Mouse (Mus musculus) liver, embryonic 11.5 days (tissue): ENCODE data around the gene Hspa1a. TPM values are rescaled to one million over a fixed set of nuclear protein-coding genes. Genes with fewer than 3 reads are reported as not detected.
"Not testable (repeated sequence)": the region's sequence is repeated elsewhere in the genome, so short reads cannot be mapped to it uniquely, and the experiment has no call there.

Source experiments
- ATAC-seq: fragments of 200-750 bp; cut with Nextera tagmentation; replicated peaks from 2 replicates; pipeline ENCODE4 v1.8.0; 2017; ENCODE audit warnings: moderate number of reproducible peaks, mild to moderate bottlenecking, moderate TSS enrichment, moderate library complexity; ENCODE audit not compliant: low FRiP score
- DNase-seq: peaks from one replicate; pipeline ENCODE4 v3.0.0-alpha.2; 2017; ENCODE audit warnings: low spot score
- H3K27ac ChIP-seq: fragments of 300-500 bp; sonication (generic); 2 replicates; pipeline ENCODE4 v1.5.1; 2014; ENCODE audit warnings: mild to moderate bottlenecking, low read depth, low read length, control low read depth
- H3K27me3 ChIP-seq: fragments of 300-500 bp; sonication (generic); replicated peaks from 2 replicates; pipeline ENCODE4 v1.6.1; 2014; ENCODE audit warnings: low read length, mixed read lengths; ENCODE audit not compliant: control insufficient read depth, insufficient read depth
- H3K36me3 ChIP-seq: fragments of 300-500 bp; sonication (generic); 2 replicates; pipeline ENCODE4 v1.6.1; 2014; ENCODE audit warnings: mild to moderate bottlenecking, low read length, moderate library complexity, mixed read lengths; ENCODE audit not compliant: control insufficient read depth, insufficient read depth
- H3K4me1 ChIP-seq: fragments of 300-500 bp; sonication (generic); replicated peaks from 2 replicates; pipeline ENCODE4 v1.6.1; 2014; ENCODE audit warnings: low read length, mixed read lengths; ENCODE audit not compliant: control insufficient read depth, insufficient read depth
- H3K4me2 ChIP-seq: fragments of 300-500 bp; sonication (generic); 2 replicates; pipeline ENCODE4 v1.6.1; 2014; ENCODE audit warnings: mild to moderate bottlenecking, control low read depth, moderate library complexity
- H3K4me3 ChIP-seq: fragments of 300-500 bp; sonication (generic); 2 replicates; pipeline ENCODE4 v1.5.1; 2014; ENCODE audit warnings: low read depth, low read length, control low read depth
- H3K9ac ChIP-seq: fragments of 300-500 bp; sonication (generic); 2 replicates; pipeline ENCODE4 v1.6.1; 2014; ENCODE audit warnings: low read depth, low read length, control low read depth
- H3K9me3 ChIP-seq: fragments of 300-500 bp; sonication (generic); 2 replicates; pipeline ENCODE4 v1.6.1; 2016; ENCODE audit warnings: low read length, inconsistent platforms, mixed read lengths; ENCODE audit not compliant: control insufficient read depth
- WGBS: fragments of 180-500 bp; shearing (Covaris S2); extraction: QIAGEN DNeasy Blood & Tissue Kit; methylation state at CpG from one replicate; pipeline ENCODE4 v1.1.7; 2014; 5-methylcytosine and 5-hydroxymethylcytosine counted together
- polyA plus RNA-seq: library from polyadenylated mRNA; unstranded; fragments of >200 nt; fragmentation: Nextera tagmentation; extraction: Ambion mirVana; gene quantifications from 2 replicates; pipeline ENCODE4 v1.2.1, GENCODE M21; 2014

The Hspa1a gene
- polyA plus RNA-seq, 1 experiment from 2014 or later = 5.7 TPM

DNA sequence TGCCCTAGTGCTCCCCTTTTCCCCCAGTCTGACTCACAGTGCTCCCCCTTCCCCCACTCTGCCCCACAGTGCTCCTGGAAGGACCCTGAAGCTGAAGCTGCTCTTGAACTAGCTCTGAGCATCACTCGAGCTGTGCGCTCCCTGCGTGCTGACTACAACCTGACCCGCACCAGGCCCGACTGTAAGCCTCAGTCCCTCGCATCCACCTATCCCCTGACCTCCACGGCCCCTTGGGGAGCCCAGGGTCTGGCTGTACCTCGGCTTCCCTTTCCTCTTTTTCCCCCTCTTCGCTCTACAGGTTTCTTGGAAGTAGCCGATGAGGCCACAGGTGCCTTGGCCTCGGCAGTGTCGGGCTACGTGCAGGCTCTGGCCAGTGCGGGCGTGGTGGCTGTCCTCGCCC is 43.3 kb upstream of the Hspa1a start:
- Histone ChIP-seq H3K4me3 (no peak overlapping the region), H3K4me2 (no peak overlapping the region), H3K4me1 (peaks cover 5% of the 10 kb centered on the region), H3K9me3 (no peaks in the 10 kb centered on the region), H3K27me3 (no peaks in the 10 kb centered on the region), H3K36me3 (peaks cover 63% of the 10 kb centered on the region), H3K9ac (no peak overlapping the region), H3K27ac (no peak overlapping the region)
- WGBS = 90% methylated on average over 16 of the region's 16 CpGs
- ATAC-seq (no peak), DNase-seq (no peak)

DNA sequence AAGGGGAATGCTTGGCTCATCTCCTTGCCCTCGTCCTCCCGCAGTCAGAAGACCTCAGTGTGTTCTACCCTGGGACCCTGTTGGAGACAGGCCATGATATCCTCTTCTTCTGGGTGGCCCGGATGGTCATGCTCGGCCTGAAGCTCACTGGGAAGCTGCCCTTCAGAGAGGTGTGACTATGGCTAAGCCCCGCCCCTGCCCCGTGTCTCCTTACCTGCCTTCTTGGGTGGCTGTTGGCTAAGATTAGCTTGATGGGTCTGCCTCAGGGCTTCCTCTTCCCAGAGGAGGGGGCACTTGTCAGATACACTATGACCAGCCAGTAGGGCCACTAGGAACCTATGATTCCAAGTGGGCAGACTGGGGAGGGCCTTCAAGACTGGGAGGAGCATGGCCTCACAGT is 41.3 kb upstream of the Hspa1a start:
- Histone ChIP-seq H3K27ac (no peak overlapping the region), H3K4me2 (no peak overlapping the region), H3K36me3 (peaks cover 75% of the 10 kb centered on the region), H3K4me1 (peaks cover 5% of the 10 kb centered on the region), H3K9me3 (no peaks in the 10 kb centered on the region), H3K4me3 (no peak overlapping the region), H3K27me3 (no peaks in the 10 kb centered on the region), H3K9ac (no peak overlapping the region)
- DNase-seq (peak; percentile 37), ATAC-seq (no peak)
- WGBS = 70% methylated on average over 6 of the region's 6 CpGs

DNA sequence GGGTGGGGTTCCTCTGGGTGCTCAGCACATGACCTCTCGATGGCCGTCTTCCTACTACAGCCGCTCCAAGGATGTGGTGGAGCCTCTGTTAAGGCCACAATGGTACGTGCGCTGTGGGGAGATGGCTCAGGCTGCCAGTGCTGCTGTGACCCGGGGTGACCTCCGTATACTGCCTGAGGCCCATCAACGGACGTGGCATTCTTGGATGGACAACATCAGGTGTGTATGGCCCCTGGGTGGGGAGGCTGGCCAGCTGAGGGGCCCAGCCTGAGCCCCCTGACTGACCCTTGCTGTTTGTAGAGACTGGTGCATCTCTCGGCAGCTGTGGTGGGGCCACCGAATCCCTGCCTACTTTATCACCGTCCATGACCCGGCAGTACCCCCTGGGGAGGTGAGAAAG is 40.5 kb upstream of the Hspa1a start:
- Histone ChIP-seq H3K9ac (no peak overlapping the region), H3K4me2 (no peak overlapping the region), H3K4me1 (peaks cover 5% of the 10 kb centered on the region; the same call in 1 of the 2 replicates), H3K36me3 (peaks cover 83% of the 10 kb centered on the region), H3K27me3 (no peaks in the 10 kb centered on the region), H3K4me3 (no peak overlapping the region), H3K9me3 (no peaks in the 10 kb centered on the region), H3K27ac (no peak overlapping the region)
- 85% methylated on average over 13 of the region's 13 CpGs for WGBS
- DNase-seq (peak; percentile 30), ATAC-seq (no peak)

DNA sequence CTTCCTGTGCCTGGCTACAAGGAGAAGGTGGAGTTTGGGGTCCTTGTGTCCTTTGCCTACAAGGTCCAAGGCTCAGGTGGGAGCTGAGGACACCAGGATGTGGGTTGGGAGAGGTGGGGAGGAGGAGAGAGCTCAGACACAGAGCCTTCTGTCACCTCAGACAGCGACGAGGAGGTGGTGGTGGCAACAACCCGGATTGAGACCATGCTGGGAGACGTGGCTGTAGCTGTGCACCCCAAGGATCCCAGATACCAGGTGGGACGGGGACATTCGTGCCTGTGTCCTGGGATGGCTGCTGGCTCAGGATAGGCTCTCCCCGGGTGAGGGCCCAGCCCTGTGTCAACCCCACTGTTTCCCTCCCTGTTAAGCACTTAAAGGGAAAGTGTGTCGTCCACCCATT is 39.5 kb upstream of the Hspa1a start:
- 93% methylated on average over 8 of the region's 8 CpGs for WGBS
- DNase-seq = no peak
- peaks cover 87% of the 10 kb centered on the region for H3K36me3 ChIP-seq

DNA sequence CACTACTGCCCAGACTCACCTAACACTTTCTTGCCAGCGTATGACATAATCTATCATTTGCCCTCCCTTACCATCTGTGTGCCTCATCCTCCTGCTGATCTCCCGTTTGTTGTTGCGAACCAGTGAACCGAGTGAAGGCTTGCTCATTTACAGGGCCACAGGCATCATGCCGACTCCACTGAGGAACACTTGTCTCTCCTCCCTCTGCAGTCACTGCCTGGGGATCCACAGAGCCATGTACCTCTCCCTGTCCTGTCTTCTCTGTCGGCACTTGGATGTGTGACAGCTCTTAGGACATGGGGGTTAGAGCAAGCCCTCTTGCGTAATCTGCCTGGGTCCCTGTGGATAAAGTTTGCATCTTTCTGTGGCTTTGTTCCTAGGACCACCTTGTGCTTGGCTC is 37.6 kb upstream of the Hspa1a start:
- no peak for DNase-seq
- no peaks in the 10 kb centered on the region for H3K27me3 ChIP-seq
- 89% methylated on average over 7 of the region's 7 CpGs for WGBS
- H3K4me3 ChIP-seq = no peak overlapping the region
- peaks cover 1% of the 10 kb centered on the region; the same call in 1 of the 2 replicates for H3K4me1 ChIP-seq
- H3K9me3 ChIP-seq = no peaks in the 10 kb centered on the region
- peaks cover 83% of the 10 kb centered on the region for H3K36me3 ChIP-seq
- H3K27ac ChIP-seq = no peak overlapping the region
- no peak overlapping the region for H3K4me2 ChIP-seq
- ATAC-seq = no peak
- H3K9ac ChIP-seq = no peak overlapping the region

More for the DNA sequence above, 39.5 kb upstream of the Hspa1a start:
- Histone ChIP-seq H3K4me3 (no peak overlapping the region), H3K9ac (no peak overlapping the region), H3K4me2 (no peak overlapping the region), H3K27ac (no peak overlapping the region), H3K27me3 (no peaks in the 10 kb centered on the region), H3K4me1 (peaks cover 5% of the 10 kb centered on the region; the same call in 1 of the 2 replicates), H3K9me3 (no peaks in the 10 kb centered on the region)
- ATAC-seq = no peak

DNA sequence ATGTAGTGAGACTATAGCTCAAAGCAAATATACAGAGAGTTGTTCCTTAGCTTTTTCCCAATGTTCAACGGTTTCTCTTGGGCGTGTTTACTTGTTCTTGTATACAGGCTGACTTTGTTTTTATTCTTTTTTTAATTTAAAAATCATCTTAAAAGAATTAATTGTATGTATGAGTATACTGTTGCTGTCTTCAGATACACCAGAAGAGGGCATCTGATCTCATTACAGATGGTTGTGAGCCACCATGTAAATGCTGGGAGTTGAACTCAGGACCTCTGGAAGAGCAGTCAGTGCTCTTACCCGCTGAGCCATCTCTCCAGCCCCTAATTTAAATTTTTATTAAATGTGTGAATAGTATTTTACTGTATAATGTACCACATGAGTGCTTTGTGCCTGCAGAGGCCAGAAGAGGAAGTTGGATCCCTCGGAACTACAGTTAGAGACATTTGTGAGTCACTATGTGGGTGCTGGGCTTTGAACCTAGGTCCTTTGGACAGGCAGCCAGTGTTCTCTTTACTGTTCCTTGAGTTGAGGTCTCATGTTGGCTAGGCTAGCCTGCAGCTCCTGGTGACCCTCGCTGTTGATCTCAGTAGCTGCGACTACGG is 35.5 kb upstream of the Hspa1a start:
- Histone ChIP-seq H3K4me1 (peaks cover 22% of the 10 kb centered on the region), H3K27me3 (no peaks in the 10 kb centered on the region), H3K36me3 (peaks cover 72% of the 10 kb centered on the region), H3K4me3 (no peak overlapping the region), H3K9me3 (no peaks in the 10 kb centered on the region), H3K27ac (no peak overlapping the region), H3K9ac (no peak overlapping the region), H3K4me2 (no peak overlapping the region)
- DNase-seq (no peak), ATAC-seq (no peak)
- 91% methylated on average over 7 of the region's 7 CpGs for WGBS

DNA sequence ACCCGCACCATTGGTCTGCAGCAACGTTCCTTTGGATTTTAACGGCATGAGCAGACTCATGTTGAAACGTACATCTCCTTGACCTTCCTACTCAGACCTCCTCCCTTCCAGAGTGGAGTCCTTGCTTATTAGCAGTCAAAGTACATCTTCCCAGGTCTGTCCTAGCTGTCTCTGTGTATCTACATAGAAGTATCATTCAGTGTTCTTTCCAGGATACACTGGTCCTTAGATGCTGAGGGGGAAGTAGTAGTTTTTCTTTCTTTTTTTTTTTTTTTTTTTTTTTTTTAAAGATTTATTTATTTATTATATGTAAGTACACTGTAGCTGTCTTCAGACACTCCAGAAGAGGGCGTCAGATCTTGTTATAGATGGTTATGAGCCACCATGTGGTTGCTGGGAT is 33.9 kb upstream of the Hspa1a start:
- not testable (repeated sequence) for H3K9me3 ChIP-seq, H3K4me3 ChIP-seq, ATAC-seq, H3K4me2 ChIP-seq, DNase-seq, H3K9ac ChIP-seq, H3K27ac ChIP-seq, H3K27me3 ChIP-seq
- H3K36me3 ChIP-seq = peaks cover 61% of the 10 kb centered on the region
- peaks cover 26% of the 10 kb centered on the region for H3K4me1 ChIP-seq
- WGBS = 93% methylated on average over 4 of the region's 5 CpGs

DNA sequence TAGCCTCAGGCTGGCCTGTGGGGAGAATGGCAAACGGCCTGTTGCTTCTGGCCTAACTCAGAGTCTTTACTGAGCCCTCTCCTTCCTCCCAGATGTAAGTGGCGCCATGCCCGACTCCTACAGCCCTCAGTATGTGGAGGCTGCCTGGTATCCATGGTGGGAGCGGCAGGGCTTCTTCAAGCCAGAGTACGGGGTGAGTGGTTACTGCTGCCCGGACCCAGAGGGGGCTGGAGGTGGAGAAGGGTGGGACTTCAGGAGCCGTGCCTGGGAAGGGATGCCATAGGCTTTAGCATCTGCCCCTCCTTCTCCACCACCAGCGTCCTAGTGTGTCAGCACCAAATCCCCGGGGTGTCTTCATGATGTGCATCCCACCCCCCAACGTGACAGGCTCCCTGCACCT is 33.2 kb upstream of the Hspa1a start:
- ATAC-seq (no peak), DNase-seq (no peak)
- no peak overlapping the region for H3K4me2 ChIP-seq
- no peaks in the 10 kb centered on the region for H3K9me3 ChIP-seq
- H3K4me3 ChIP-seq = 0 out of 2 replicates have a peak overlapping the region, but pooled peaks have one; percentile 1
- no peak overlapping the region for H3K9ac ChIP-seq
- H3K27me3 ChIP-seq = no peaks in the 10 kb centered on the region
- 93% methylated on average over 10 of the region's 10 CpGs for WGBS
- H3K36me3 ChIP-seq = peaks cover 53% of the 10 kb centered on the region
- H3K27ac ChIP-seq = no peak overlapping the region
- peaks cover 26% of the 10 kb centered on the region for H3K4me1 ChIP-seq

DNA sequence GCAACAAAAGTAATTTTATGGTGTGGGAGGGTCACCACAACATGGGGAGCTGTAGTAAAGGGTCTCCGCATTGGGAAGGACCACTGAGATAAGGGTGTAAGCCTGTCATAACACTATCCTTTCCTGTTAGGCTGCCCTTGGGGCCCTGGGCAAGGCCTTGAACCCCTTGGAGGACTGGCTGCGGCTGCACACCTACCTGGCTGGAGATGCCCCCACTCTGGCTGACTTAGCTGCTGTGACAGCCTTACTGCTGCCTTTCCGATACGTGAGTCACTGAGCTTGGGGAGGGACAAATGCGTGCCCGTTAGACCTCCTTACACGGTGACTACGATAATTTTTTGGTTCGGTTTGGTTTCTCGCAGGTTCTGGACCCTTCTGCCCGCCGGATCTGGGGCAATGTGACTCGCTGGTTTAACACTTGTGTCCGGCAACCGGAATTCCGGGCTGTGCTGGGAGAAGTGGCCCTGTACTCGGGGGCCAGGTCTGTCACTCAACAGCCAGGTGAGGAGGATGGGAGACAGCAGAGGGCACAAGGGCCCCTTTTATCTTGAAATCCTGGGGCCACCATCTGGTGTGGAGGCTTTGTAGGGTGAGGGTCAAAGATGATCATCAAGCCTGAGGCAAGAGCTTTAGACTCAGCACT is 32.2 kb upstream of the Hspa1a start:
- 90% methylated on average over 17 of the region's 17 CpGs for WGBS
- Histone ChIP-seq H3K9ac (peak overlapping the region; percentile 10), H3K4me1 (peaks cover 27% of the 10 kb centered on the region), H3K4me3 (peak overlapping the region; percentile 3), H3K36me3 (peaks cover 49% of the 10 kb centered on the region), H3K9me3 (no peaks in the 10 kb centered on the region), H3K4me2 (peak overlapping the region; percentile 98), H3K27me3 (no peaks in the 10 kb centered on the region), H3K27ac (no peak overlapping the region)
- ATAC-seq (no peak), DNase-seq (no peak)
